Mouse (Mus musculus) kidney, embryonic 16.5 days (tissue): Measurements from ENCODE around the gene Mia. TPM values are rescaled to one million over a fixed set of nuclear protein-coding genes. Genes with fewer than 3 reads are reported as not detected.
A peak's percentile ranks its signal among the peaks of the same experiment; 100 is the strongest.

ENCODE experiments used
- ATAC-seq: fragments of 200-750 bp; cut with Nextera tagmentation; 2 replicates; pipeline ENCODE4 v1.8.0; 2017; ENCODE audit warnings: moderate TSS enrichment; ENCODE audit not compliant: low FRiP score, low TSS enrichment
- H3K27ac ChIP-seq: fragments of 300-500 bp; sonication (generic); 2 replicates; pipeline ENCODE4 v1.5.1; 2014; ENCODE audit warnings: low read length
- H3K27me3 ChIP-seq: fragments of 300-500 bp; sonication (generic); 2 replicates; pipeline ENCODE4 v1.6.1; 2014; ENCODE audit warnings: low read length, control low read depth, mixed read lengths; ENCODE audit not compliant: insufficient read depth
- H3K36me3 ChIP-seq: fragments of 300-500 bp; sonication (generic); 2 replicates; pipeline ENCODE4 v1.6.1; 2014; ENCODE audit warnings: low read length, control low read depth, mixed read lengths; ENCODE audit not compliant: insufficient read depth
- H3K4me1 ChIP-seq: fragments of 300-500 bp; sonication (generic); 2 replicates; pipeline ENCODE4 v1.6.1; 2014; ENCODE audit warnings: low read length, control low read depth, mixed read lengths; ENCODE audit not compliant: insufficient read depth
- H3K4me2 ChIP-seq: fragments of 300-500 bp; sonication (generic); replicated peaks from 2 replicates; pipeline ENCODE4 v1.6.1; 2014; ENCODE audit warnings: low read depth, low read length
- H3K4me3 ChIP-seq: fragments of 300-500 bp; sonication (generic); 2 replicates; pipeline ENCODE4 v1.5.1; 2014; ENCODE audit warnings: mild to moderate bottlenecking, low read length
- H3K9ac ChIP-seq: fragments of 300-500 bp; sonication (generic); replicated peaks from 2 replicates; pipeline ENCODE4 v1.6.1; 2014; ENCODE audit warnings: low read length
- H3K9me3 ChIP-seq: fragments of 300-500 bp; sonication (generic); 2 replicates; pipeline ENCODE4 v1.6.1; 2016; ENCODE audit warnings: low read length, control low read depth
- WGBS: fragments of 180-500 bp; shearing (Covaris S2); extraction: QIAGEN DNeasy Blood & Tissue Kit; methylation state at CpG from one replicate; pipeline ENCODE4 v1.1.7; 2014; 5-methylcytosine and 5-hydroxymethylcytosine counted together
- polyA plus RNA-seq: library from polyadenylated mRNA; unstranded; fragments of >200 nt; fragmentation: Nextera tagmentation; extraction: Ambion mirVana; gene quantifications from 2 replicates; pipeline ENCODE4 v1.2.1, GENCODE M21; 2015

Mia gene
- polyA plus RNA-seq, 1 experiment from 2014 or later, result 22.3 TPM

DNA sequence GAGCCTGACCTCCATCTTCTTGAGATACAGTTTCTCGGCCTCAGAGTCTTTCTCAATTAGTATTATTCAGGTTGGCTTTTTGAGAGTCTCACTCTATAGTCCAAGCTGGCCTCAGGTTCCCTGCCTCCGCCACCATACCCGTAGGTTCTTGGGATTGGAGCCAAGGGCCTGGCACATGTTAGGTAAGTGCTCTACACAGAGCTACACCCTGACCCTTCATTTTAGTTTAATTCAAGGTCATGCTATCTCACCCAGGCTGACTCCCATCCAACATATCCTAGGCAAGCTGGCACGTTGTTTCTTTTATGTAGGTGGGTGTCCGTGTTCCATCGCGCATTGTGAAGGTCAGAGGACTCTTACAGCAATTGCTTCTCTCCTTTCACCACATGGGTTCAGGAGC lies 6.1 kb downstream of the Mia start:
- Histone ChIP-seq H3K4me3 (no peak overlapping the region), H3K27me3 (no peaks in the 10 kb centered on the region), H3K4me2 (no peak overlapping the region), H3K27ac (no peak overlapping the region), H3K4me1 (peaks cover 15% of the 10 kb centered on the region), H3K9ac (no peak overlapping the region), H3K9me3 (no peaks in the 10 kb centered on the region), H3K36me3 (peaks cover 29% of the 10 kb centered on the region)
- no peak for ATAC-seq
- WGBS, result 95% methylated on average over 7 of the region's 7 CpGs

DNA sequence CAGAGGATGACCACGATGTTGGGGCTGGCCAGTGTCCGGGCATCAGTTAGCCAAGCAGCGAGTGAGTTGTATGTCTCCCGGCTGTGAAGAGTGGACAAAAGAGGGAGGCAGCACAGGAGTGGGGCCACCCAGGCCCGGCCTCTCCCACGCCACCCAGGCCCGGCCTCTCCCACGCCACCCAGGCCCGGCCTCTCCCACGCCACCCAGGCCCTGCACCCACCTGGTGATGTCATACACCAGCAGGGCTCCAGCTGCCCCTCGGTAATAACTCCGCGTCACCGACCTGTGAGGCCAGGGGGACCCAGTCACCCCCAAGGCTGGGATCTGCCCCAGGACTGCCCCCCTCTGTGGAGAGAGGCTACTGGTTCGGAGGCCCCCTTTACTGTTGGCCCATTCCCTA lies 6.5 kb downstream of the Mia start:
- WGBS, result 93% methylated on average over 15 of the region's 15 CpGs

DNA sequence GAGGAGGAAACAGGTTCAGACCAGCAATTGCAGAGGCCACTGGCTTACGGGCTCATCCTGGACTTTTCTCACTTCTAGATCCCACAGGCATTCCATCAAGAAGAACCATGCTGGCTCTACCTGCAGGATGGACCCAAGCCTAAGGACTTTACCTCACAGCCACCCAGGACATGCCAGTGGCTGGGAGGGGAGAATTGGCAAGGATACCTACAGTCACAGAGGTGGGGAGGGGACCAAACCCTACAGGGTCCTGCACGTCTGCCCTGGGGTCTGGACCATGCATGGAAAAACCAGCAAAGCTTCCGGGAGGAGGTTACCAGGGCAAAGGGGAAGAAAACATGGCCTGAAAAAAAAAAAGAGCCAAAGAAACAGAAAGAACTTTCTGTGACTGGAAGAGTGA lies 10.0 kb downstream of the Mia start:
- ATAC-seq, result no peak

More for the DNA sequence above, 6.5 kb downstream of the Mia start:
- peaks cover 29% of the 10 kb centered on the region for H3K36me3 ChIP-seq
- H3K4me1 ChIP-seq, result peaks cover 11% of the 10 kb centered on the region
- ATAC-seq, result no peak
- no peak overlapping the region for H3K4me3 ChIP-seq
- H3K27me3 ChIP-seq, result no peaks in the 10 kb centered on the region
- H3K27ac ChIP-seq, result no peak overlapping the region
- no peak overlapping the region for H3K9ac ChIP-seq
- no peak overlapping the region for H3K4me2 ChIP-seq
- H3K9me3 ChIP-seq, result no peaks in the 10 kb centered on the region

DNA sequence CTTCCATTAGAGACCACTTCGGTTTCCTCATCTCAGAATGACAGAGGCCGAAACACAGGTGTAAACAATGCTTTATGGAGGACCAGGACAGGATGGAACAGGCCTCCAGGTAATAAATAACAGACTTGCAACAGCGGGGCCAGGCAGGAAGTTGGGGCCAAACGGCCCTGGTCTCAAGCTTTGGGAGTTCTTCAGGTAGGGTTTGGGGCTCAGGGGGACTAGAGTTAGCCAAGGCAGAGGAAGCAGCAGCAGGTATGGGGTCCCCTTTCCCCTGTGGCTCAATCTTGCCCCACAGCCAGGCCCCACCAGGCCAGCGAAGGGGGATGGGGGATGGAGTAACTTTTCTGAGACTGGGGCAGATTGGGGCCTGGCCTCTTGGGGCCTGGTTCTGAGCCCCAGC lies 12.6 kb downstream of the Mia start:
- Histone ChIP-seq H3K9ac (no peak overlapping the region), H3K9me3 (no peaks in the 10 kb centered on the region), H3K27ac (no peak overlapping the region), H3K27me3 (no peaks in the 10 kb centered on the region), H3K4me3 (no peak overlapping the region), H3K4me2 (no peak overlapping the region), H3K36me3 (peaks cover 32% of the 10 kb centered on the region), H3K4me1 (peaks cover 28% of the 10 kb centered on the region)
- WGBS, result 72% methylated on average over 5 of the region's 5 CpGs
- ATAC-seq, result no peak

More for the DNA sequence above, 10.0 kb downstream of the Mia start:
- Histone ChIP-seq H3K4me3 (no peak overlapping the region), H3K27me3 (no peaks in the 10 kb centered on the region), H3K4me2 (no peak overlapping the region), H3K36me3 (peaks cover 29% of the 10 kb centered on the region), H3K27ac (no peak overlapping the region), H3K9me3 (no peaks in the 10 kb centered on the region), H3K9ac (no peak overlapping the region), H3K4me1 (peaks cover 4% of the 10 kb centered on the region)
- WGBS, result 87% methylated on average over 3 of the region's 3 CpGs

DNA sequence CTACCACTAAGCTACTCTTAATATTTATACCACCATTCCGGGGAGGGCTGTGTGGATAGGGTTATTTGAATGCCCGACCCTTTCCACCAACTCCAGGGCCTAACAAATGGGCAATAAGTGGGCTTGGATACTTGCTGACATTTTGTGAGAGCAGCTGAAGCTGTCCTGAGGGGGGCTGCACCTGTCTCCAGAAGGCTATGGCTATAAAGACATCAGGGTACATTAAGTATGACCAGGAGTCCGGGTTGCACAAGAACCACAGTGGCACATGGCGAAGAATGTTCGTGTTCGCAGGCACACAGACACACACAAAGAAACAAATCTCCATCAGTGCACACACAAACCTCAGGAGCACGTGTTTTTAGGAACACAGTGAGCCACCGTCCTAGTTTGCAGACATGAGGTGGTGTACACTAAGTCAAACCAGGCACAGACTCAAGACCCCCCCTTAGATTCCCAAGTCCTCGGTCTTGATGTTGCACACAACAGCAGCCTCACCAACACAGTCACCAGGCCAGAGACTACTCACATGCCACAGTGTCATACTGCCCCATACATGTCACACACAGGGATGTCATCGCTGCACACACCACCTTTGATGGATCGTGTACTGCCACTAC lies 13.4 kb downstream of the Mia start:
- H3K27me3 ChIP-seq, result no peaks in the 10 kb centered on the region
- peaks cover 31% of the 10 kb centered on the region for H3K36me3 ChIP-seq
- H3K9ac ChIP-seq, result peak overlapping the region; percentile 94
- H3K4me1 ChIP-seq, result peaks cover 35% of the 10 kb centered on the region
- peak overlapping the region; percentile 76 for H3K4me3 ChIP-seq
- no peaks in the 10 kb centered on the region for H3K9me3 ChIP-seq
- H3K27ac ChIP-seq, result peak overlapping the region; percentile 99
- peak overlapping the region; percentile 80 for H3K4me2 ChIP-seq
- ATAC-seq, result no peak
- 73% methylated on average over 11 of the region's 11 CpGs for WGBS

DNA sequence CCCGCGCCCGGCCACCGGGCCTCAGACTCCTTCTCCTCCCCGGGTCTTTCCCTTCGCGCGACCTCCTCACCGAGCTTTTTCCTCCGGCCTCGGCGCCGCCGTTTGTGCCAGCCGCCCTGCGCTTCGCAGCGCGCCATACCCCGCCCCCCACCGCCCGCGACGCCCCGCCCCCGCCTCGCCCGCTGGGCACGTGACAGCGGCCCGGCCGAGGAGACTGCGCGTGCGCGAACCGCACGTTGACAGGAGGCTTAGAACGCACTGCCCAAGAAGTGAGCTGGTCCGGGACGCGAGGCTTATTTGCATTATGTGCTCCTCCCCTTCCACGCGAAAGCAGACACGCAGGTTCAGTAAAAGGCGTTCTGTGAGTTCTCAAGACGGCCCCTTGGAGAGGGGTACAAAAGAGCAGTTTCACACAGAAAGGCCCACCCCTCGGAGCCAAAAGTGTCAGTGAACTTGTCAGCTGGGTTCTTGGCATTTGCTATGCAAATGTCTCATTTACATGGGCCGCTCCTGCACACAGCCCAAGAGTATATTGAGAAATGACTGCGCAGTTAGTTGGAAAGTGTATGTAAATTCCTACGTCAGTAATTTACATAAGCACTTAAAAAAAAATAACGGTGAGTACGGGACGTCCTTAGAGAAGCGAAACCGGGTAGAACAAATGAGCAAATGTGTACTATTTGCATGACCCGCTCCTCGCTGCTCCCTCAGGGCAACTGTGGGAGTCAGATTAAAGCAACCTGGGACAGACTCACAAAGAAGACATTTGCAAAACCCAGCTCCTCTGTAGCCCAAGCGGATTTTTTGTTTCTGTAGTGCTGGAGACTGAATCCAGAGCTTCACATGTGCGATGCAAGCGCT lies 14.1 kb downstream of the Mia start, which contains the start of gene Egln2:
Egln2 (minus strand) TSS at position 189 of the 861 bp plus-strand sequence.
- Histone ChIP-seq H3K9ac (peak within 1 kb of the TSS; percentile 94), H3K4me3 (peak within 1 kb of the TSS; percentile 76), H3K9me3 (no peaks in the 10 kb centered on the region), H3K27me3 (no peaks in the 10 kb centered on the region), H3K27ac (peak within 1 kb of the TSS; percentile 99), H3K4me1 (peaks cover 43% of the 10 kb centered on the region), H3K4me2 (peak within 1 kb of the TSS; percentile 80), H3K36me3 (peaks cover 26% of the 10 kb centered on the region)
- WGBS, result under 1% methylated on average over 51 of the region's 61 CpGs
- ATAC-seq, result peak; percentile 83

DNA sequence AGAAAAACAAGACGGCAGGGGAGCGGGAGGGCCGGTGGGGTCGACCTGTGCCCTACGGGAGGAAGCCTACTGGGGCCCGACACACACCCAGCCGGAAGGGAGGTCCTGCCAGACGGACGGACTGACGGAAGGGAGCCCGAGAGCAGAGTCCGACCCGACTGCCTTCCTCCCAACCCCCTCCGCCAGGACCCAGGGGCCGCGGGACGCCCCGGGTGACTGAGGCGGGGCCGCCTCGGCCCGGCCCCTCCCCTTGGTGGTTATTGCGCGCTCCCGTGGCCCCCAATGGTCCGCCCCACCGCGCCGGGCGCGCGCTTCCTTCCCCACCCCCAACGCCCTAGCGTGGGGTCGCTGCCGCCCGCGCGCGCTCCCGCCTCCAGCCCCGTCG lies 14.7 kb downstream of the Mia start:
- Histone ChIP-seq H3K4me1 (peaks cover 49% of the 10 kb centered on the region), H3K4me3 (peak overlapping the region; percentile 76), H3K9ac (peak overlapping the region; percentile 94), H3K36me3 (peaks cover 27% of the 10 kb centered on the region), H3K27me3 (no peaks in the 10 kb centered on the region), H3K4me2 (peak overlapping the region; percentile 80), H3K27ac (peak overlapping the region; percentile 99), H3K9me3 (no peaks in the 10 kb centered on the region)
- 0% methylated on average over 26 of the region's 43 CpGs for WGBS
- ATAC-seq, result peak; percentile 83

DNA sequence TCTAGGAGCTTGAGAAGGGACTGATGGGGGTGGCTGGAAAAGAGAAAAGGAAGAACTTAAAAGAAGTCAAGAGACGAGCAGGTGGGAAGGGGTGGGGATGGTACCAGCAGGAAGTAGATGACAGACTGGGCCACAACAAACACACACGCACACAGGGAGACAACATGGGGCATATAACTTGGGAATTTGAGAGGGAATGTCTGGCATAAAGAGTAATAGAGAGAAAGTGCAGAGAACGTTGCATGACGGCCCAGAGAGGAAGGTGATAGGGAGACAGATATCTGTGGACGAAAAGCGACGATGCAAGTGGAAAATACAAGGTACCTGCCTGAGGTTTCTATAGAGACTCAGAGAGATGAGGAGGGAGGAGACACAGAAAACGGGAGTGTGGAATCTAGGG lies 15.3 kb downstream of the Mia start:
- no peaks in the 10 kb centered on the region for H3K27me3 ChIP-seq
- H3K9ac ChIP-seq, result peak overlapping the region; percentile 94
- peaks cover 54% of the 10 kb centered on the region for H3K4me1 ChIP-seq
- H3K4me2 ChIP-seq, result peak overlapping the region; percentile 80
- WGBS, result under 1% methylated on average over 8 of the region's 8 CpGs
- ATAC-seq, result no peak
- peaks cover 23% of the 10 kb centered on the region for H3K36me3 ChIP-seq
- H3K27ac ChIP-seq, result peak overlapping the region; percentile 99
- H3K4me3 ChIP-seq, result peak overlapping the region; percentile 76
- H3K9me3 ChIP-seq, result no peaks in the 10 kb centered on the region

DNA sequence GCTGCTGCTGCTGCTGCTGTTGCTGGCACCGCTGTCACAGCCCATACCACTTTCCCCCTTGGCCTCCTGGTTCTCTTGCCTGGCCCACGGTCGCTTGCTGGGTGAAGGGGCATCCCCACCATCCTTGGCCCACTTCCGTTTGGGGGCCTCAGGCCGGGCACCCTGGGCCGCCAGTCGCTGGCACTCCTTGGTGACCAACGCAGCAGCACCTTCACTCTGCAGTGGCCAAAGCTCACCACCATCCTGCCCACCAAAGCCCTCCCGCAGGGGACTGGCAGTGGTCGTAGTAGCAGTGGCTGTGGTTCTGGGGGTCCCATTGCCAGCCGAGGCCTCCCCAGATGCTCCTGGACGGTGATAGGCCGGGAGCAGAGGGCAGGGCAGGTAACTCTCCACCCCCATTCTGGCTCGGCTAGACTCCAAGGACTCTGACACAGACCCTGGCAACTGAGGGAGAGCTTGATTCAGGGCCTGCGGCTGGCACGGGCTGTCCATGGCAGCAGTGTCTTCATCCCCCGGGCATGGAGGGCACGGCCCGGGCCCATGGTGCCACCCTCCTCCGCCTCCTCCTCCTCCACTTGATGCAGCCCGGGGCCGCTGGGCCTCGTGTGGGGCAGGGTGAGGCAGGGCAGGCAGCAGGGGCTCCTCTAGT lies 15.8 kb downstream of the Mia start:
- Histone ChIP-seq H3K9ac (peak overlapping the region; percentile 94), H3K4me1 (peaks cover 60% of the 10 kb centered on the region), H3K27ac (peak overlapping the region; percentile 99; the same call in 1 of the 2 replicates), H3K27me3 (no peaks in the 10 kb centered on the region), H3K4me2 (peak overlapping the region; percentile 80), H3K9me3 (no peaks in the 10 kb centered on the region), H3K4me3 (peak overlapping the region; percentile 76), H3K36me3 (peaks cover 21% of the 10 kb centered on the region)
- 59% methylated on average over 23 of the region's 23 CpGs for WGBS
- ATAC-seq, result no peak
